Mouse (Mus musculus): ENCODE results near the gene Srd5a3. TPM values are rescaled to one million over a fixed set of nuclear protein-coding genes. Genes with fewer than 3 reads are reported as not detected.
A peak's percentile ranks its signal among the peaks of the same experiment; 100 is the strongest.

Srd5a3 gene
- polyA plus RNA-seq, 1 experiment from 2014 or later, result 31.0 TPM

DNA sequence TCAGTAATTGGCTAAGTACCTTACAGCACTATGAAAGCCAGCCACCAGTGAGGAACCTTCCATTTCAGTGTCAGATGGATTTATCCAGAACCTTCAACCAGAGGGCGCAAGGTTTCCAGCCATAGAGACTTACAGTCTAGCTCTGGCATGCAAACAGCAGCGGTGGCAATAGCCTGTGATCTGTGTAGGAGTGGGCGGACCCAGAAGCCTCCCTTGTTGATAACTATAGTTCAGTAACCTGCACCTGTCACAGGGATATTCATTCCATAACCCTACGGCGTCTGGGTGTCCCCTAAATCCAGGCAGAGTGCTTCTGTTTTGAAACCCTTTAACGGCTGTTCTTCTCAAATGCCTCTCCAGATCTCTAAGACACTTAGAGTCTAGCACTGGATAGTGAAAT lies 19.5 kb downstream of the Srd5a3 start:
- no peak for DNase-seq (ENCODE audit: low spot score)
- WGBS, result 65% methylated on average over 6 of the region's 6 CpGs
- Histone ChIP-seq H3K36me3 (peaks cover 19% of the 10 kb centered on the region), H3K4me1 (peaks cover 3% of the 10 kb centered on the region), H3K27ac (no peak overlapping the region), H3K9me3 (no peaks in the 10 kb centered on the region; the same call in 1 of the 2 replicates), H3K4me3 (no peak overlapping the region), H3K27me3 (ENCODE audit: insufficient read depth, poor library complexity, severe bottlenecking) (no peaks in the 10 kb centered on the region)

DNA sequence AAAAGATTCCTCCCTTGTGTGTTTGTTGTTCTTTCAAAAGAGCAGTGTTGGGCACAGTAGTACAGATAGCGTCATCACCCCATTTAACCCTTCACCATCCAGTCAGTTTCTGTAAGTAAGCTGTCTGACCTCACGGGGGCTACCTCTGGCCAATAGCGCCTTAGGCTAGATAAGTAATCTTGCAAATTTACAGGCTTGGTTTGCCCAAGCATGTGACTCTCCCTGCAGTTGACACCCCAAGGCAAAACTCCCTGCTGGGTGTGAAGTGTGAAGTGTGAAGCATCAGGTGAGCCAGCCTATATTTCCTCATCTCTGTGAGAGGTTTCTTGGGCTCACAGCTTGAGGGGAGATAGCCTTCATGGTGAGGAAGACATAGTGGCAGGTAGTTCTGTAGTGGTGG lies 20.0 kb downstream of the Srd5a3 start:
- no peak overlapping the region for H3K27ac ChIP-seq
- no peaks in the 10 kb centered on the region; the same call in 1 of the 2 replicates for H3K4me1 ChIP-seq
- H3K4me3 ChIP-seq, result no peak overlapping the region
- peak; percentile 71 for DNase-seq (ENCODE audit: low spot score)
- WGBS, result 32% methylated on average over 3 of the region's 3 CpGs
- peaks cover 16% of the 10 kb centered on the region for H3K36me3 ChIP-seq
- no peaks in the 10 kb centered on the region; the same call in 1 of the 2 replicates for H3K9me3 ChIP-seq
- H3K27me3 ChIP-seq (ENCODE audit: insufficient read depth, poor library complexity, severe bottlenecking), result no peaks in the 10 kb centered on the region

DNA sequence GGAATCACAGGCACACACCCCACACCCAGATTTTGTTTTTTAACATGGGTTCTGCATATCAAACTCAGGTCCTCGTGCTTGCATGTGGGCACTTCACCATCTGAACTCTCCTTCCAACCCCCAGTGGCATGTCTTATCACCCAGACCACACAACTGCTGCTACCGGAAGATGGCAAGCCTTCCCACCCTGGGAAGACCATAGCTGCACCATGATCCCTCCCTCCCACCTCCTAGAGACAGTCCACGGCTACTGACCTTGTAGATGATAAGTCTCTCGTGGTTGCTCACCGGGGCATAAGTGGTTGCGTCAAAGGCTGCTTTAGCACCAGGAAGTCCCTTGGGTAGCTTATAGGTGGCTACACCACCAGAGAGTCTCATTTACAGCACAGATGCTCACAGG lies 21.4 kb downstream of the Srd5a3 start:
- H3K36me3 ChIP-seq, result peaks cover 9% of the 10 kb centered on the region
- H3K27ac ChIP-seq, result no peak overlapping the region
- WGBS, result 71% methylated on average over 6 of the region's 6 CpGs
- DNase-seq (ENCODE audit: low spot score), result peak; percentile 25
- no peaks in the 10 kb centered on the region; the same call in 1 of the 2 replicates for H3K4me1 ChIP-seq
- H3K27me3 ChIP-seq (ENCODE audit: insufficient read depth, poor library complexity, severe bottlenecking), result no peaks in the 10 kb centered on the region
- H3K9me3 ChIP-seq, result no peaks in the 10 kb centered on the region; the same call in 1 of the 2 replicates
- H3K4me3 ChIP-seq, result no peak overlapping the region

DNA sequence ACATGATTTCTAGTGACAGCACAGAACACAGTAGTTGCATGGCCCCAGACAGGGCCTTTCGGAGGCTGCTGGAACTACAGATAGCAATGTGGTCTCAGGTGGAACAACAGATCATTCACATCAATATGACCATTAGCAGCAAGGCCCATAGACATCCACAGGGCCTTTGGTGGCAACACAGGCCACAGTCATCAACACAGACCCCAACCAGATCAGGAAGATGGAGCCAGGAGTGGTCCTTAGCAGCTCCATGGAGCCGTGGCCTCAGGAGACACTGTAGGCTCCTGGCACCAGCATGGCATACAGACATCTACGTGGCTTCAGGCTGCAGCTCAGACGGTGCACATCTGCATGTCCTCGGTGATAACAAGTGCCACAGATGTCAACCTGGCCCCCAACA lies 22.9 kb downstream of the Srd5a3 start:
- no peak overlapping the region for H3K27ac ChIP-seq
- WGBS, result 81% methylated on average over 5 of the region's 5 CpGs
- peak; percentile 51 for DNase-seq (ENCODE audit: low spot score)

DNA sequence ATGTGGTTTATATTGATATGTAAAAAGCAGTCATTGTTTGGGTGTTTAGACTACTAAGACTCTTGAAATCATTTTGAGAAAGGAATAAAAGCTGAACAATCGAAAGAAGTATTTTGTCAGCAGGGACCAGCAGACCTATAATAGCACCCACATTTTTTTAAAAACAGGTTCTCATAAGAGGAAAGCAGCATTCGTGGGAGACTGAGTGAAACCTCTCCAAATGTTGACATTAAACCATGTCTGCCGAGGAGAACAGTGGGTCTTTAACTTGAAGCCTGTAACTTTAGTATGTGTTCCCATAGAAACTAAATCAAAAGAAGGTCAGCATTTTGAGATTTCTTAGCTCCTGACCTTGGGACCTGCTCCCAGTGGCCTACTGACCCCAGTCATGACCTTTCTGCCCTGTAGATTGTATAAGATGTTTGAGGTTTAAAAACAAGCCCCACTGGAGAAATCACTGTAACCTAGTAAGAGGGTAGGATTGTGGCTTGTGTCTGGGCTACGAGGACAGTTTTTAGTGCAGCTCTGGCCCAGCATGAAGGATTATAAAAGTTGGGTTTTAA lies 23.8 kb downstream of the Srd5a3 start:
- Histone ChIP-seq H3K9me3 (no peaks in the 10 kb centered on the region; the same call in 1 of the 2 replicates), H3K27ac (no peak overlapping the region), H3K4me3 (no peak overlapping the region), H3K36me3 (no peaks in the 10 kb centered on the region), H3K4me1 (no peaks in the 10 kb centered on the region; the same call in 1 of the 2 replicates), H3K27me3 (ENCODE audit: insufficient read depth, poor library complexity, severe bottlenecking) (no peaks in the 10 kb centered on the region)
- 75% methylated on average over 4 of the region's 4 CpGs for WGBS
- no peak for DNase-seq (ENCODE audit: low spot score)

More for the DNA sequence above, 22.9 kb downstream of the Srd5a3 start:
- H3K36me3 ChIP-seq, result 0 out of 2 replicates have a peak, but pooled peaks cover 5% of the 10 kb centered on the region
- H3K27me3 ChIP-seq (ENCODE audit: insufficient read depth, poor library complexity, severe bottlenecking), result no peaks in the 10 kb centered on the region
- H3K9me3 ChIP-seq, result no peaks in the 10 kb centered on the region; the same call in 1 of the 2 replicates
- H3K4me1 ChIP-seq, result no peaks in the 10 kb centered on the region; the same call in 1 of the 2 replicates
- no peak overlapping the region for H3K4me3 ChIP-seq

DNA sequence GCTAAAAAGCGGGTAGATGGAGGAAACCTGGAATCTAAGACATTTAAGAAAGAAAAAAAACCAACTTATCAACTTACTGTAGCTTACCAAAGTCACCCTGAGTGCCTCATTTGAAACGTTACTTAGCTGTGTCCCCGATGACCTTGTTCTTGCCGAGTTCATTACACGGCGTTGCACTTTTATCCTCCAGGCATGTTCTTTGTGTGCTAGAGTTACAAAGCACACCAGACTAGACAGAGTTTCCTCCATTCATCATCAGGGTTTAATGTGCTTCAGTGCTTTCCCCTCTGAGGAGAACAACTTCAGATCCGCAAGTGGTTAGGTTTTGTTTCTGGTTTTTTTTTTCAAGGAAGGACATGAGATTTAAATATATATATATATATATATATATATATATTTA lies 24.8 kb downstream of the Srd5a3 start:
- 74% methylated on average over 7 of the region's 7 CpGs for WGBS
- Histone ChIP-seq H3K4me3 (no peak overlapping the region), H3K27ac (no peak overlapping the region), H3K27me3 (ENCODE audit: insufficient read depth, poor library complexity, severe bottlenecking) (no peaks in the 10 kb centered on the region), H3K9me3 (no peaks in the 10 kb centered on the region), H3K36me3 (no peaks in the 10 kb centered on the region), H3K4me1 (no peaks in the 10 kb centered on the region; the same call in 1 of the 2 replicates)
- no peak for DNase-seq (ENCODE audit: low spot score)

DNA sequence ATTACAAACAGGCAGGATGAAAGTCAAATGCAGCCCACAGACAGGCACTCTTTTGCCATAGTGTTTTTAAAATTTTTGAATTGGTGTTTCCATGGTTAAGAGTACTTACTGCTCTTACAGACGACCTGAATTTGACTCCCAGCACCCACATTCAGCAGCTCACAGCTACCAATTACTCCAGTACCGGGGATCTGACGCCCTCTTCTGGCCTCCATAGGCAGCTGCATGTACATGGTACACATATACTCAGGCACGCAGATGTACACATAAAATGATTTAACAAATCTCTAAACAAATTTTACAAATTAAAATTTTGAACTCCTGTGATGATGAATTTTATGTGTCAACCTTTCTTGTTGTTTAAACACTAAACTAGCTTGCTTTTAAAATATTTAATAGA lies 30.5 kb downstream of the Srd5a3 start:
- DNase-seq (ENCODE audit: low spot score), result no peak
- H3K4me3 ChIP-seq, result no peak overlapping the region
- H3K9me3 ChIP-seq, result no peaks in the 10 kb centered on the region
- no peak overlapping the region for H3K27ac ChIP-seq
- no peaks in the 10 kb centered on the region for H3K27me3 ChIP-seq (ENCODE audit: insufficient read depth, poor library complexity, severe bottlenecking)
- WGBS, result 74% methylated on average over 4 of the region's 4 CpGs
- H3K36me3 ChIP-seq, result no peaks in the 10 kb centered on the region
- no peaks in the 10 kb centered on the region for H3K4me1 ChIP-seq

DNA sequence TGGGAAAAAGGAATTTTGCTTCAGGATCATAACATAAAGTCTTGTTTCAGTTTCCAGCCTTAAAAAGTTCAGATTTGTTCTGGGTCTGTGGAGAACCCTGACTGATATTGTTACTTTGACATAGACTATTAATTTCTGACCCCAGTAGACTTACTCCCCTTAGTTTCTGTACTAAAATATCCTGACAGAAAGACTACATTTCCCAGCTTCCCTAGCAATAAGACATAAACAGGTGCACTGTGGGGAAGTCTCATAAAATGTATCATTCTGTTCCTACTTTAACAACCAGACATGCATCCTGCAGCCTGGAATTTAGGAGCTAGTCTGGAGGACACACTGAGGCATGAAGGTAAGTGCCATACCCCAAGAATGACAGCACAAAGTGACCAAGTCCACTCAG lies 31.0 kb downstream of the Srd5a3 start:
- Histone ChIP-seq H3K9me3 (no peaks in the 10 kb centered on the region), H3K4me1 (no peaks in the 10 kb centered on the region), H3K4me3 (no peak overlapping the region), H3K27ac (no peak overlapping the region), H3K36me3 (no peaks in the 10 kb centered on the region), H3K27me3 (ENCODE audit: insufficient read depth, poor library complexity, severe bottlenecking) (no peaks in the 10 kb centered on the region)
- DNase-seq (ENCODE audit: low spot score), result no peak

DNA sequence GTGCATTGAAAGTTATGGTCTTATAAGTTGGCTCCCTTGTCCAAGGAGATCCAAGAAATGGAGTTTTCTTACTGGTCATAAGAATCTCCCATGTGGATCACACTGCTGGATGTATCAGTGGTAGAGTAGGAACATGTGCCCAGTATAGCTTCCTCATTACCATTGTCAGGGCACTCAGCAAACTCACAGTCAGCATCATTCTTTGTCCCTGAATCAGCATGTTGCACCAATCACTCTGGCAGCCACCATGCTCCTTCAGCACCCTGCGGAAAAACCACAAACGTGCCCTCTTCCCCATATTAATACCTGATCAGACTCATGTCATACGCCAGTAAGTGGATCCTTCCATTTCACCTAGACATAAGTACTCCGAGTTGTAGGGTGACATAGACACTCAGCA lies 35.0 kb downstream of the Srd5a3 start:
- Histone ChIP-seq H3K27ac (no peak overlapping the region), H3K9me3 (no peaks in the 10 kb centered on the region), H3K27me3 (ENCODE audit: insufficient read depth, poor library complexity, severe bottlenecking) (no peaks in the 10 kb centered on the region), H3K4me1 (peaks cover 9% of the 10 kb centered on the region; the same call in 1 of the 2 replicates), H3K36me3 (no peaks in the 10 kb centered on the region), H3K4me3 (no peak overlapping the region)
- 88% methylated on average over 4 of the region's 4 CpGs for WGBS
- DNase-seq (ENCODE audit: low spot score), result no peak

DNA sequence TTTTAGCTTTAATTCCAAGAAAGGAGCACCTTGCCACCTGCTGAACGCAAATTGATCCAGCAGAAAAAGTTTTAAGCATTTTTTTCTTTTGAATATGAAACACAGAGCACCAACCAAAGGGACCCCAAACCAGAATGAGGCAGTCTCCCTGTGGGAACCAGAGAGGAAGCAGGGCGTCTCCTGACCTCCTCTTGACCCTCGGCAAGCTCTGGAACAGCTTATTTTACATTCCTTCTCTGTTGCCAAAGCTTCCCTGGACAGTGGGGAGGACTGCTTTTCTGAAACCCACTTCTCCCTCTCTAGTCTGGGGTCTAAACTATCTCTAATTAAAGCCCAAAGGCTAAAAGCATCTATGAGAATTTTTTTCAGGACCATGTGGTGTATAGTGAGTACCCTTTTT lies 36.3 kb downstream of the Srd5a3 start:
- peaks cover 9% of the 10 kb centered on the region; the same call in 1 of the 2 replicates for H3K4me1 ChIP-seq
- no peaks in the 10 kb centered on the region for H3K27me3 ChIP-seq (ENCODE audit: insufficient read depth, poor library complexity, severe bottlenecking)
- 34% methylated on average over 3 of the region's 3 CpGs for WGBS
- H3K36me3 ChIP-seq, result no peaks in the 10 kb centered on the region
- H3K9me3 ChIP-seq, result no peaks in the 10 kb centered on the region
- no peak overlapping the region for H3K4me3 ChIP-seq
- H3K27ac ChIP-seq, result peak overlapping the region; percentile 67
- no peak for DNase-seq (ENCODE audit: low spot score)

DNA sequence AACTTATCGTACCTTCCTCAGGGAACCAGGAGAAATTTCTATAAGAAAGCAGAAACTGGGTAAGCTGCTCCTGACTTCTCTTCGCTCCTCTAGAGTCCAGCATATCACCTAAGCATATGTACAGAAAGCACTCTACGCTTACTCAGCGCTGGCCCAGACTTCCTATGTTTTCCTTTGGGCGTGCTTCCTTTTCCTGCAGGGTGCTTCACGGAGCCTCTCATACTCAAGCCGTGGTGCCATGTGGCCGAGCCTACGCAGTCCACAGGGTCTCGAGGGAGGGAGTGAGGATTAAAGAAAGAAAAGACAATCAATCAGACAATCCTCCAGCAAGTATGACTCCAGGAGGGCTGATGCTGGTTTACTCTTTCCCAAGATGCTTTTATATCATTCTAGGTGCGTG lies 36.8 kb downstream of the Srd5a3 start:
- H3K36me3 ChIP-seq, result no peaks in the 10 kb centered on the region
- no peaks in the 10 kb centered on the region for H3K27me3 ChIP-seq (ENCODE audit: insufficient read depth, poor library complexity, severe bottlenecking)
- peak overlapping the region; percentile 67 for H3K27ac ChIP-seq
- H3K9me3 ChIP-seq, result no peaks in the 10 kb centered on the region
- H3K4me3 ChIP-seq, result no peak overlapping the region
- 65% methylated on average over 11 of the region's 11 CpGs for WGBS
- H3K4me1 ChIP-seq, result peaks cover 9% of the 10 kb centered on the region; the same call in 1 of the 2 replicates
- no peak for DNase-seq (ENCODE audit: low spot score)

DNA sequence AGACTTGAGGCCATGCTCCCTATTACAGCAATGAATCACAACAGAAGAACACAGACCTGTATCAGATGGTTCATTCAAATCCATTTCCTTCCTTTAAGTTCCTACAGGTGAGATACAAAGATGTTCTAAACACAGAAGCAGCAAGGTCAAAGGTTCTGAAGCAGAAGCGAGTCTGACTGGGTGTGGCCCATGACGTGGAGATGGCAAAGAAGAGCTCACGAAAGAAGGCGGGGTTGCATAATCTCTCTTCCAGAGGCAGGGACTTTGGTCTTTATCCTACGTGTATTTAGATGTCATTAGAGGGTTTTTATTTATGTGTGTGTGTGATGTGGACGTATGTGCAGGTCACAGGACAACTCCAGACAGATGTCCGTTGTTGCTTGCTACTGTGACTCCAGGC lies 37.6 kb downstream of the Srd5a3 start:
- WGBS, result 75% methylated on average over 7 of the region's 7 CpGs
- no peaks in the 10 kb centered on the region for H3K9me3 ChIP-seq

DNA sequence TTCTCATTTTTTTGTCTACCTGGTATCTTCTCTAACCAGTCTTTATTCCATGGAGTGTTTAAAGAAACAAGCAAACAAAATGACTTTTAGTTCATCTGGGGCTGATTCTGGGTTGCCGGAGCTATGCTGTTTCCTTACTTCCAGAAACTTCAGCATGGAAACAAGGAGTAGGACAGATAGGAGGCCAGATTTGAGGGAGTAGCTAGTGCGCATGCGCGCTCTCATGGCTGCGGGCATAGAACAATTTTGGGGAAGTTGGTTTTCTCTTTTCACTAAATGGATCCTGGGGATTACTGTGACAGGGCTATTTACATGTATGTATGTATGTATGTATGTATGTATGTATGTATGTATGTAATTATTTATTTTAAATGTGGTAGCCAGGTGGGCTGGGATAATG lies 39.1 kb downstream of the Srd5a3 start:
- Histone ChIP-seq H3K27me3 (ENCODE audit: insufficient read depth, poor library complexity, severe bottlenecking) (no peaks in the 10 kb centered on the region), H3K36me3 (no peaks in the 10 kb centered on the region), H3K4me3 (no peak overlapping the region), H3K4me1 (peaks cover 21% of the 10 kb centered on the region), H3K9me3 (no peaks in the 10 kb centered on the region), H3K27ac (no peak overlapping the region)
- WGBS, result 96% methylated on average over 5 of the region's 5 CpGs
- no peak for DNase-seq (ENCODE audit: low spot score)

More for the DNA sequence above, 37.6 kb downstream of the Srd5a3 start:
- Histone ChIP-seq H3K4me3 (no peak overlapping the region), H3K4me1 (peaks cover 15% of the 10 kb centered on the region), H3K27ac (no peak overlapping the region), H3K36me3 (no peaks in the 10 kb centered on the region), H3K27me3 (ENCODE audit: insufficient read depth, poor library complexity, severe bottlenecking) (no peaks in the 10 kb centered on the region)
- DNase-seq (ENCODE audit: low spot score), result no peak

DNA sequence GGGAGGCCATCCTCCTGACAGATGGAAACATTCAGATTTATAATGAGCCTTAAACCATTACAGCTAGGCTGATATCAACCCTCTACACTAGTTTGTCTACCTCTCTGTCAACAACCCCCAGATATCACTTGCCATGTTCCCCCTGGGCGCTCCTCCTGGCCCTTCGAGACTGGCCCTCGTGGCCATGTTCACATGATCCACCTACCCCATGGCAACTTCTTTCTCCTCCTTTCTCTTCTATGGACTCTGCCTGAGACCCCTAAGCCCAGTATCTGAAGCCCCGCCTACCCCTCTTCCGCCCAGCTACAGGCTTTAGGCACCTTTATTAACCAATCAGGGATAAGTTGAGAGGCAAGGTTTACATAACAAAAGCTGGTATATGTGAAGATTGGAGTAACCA lies 39.7 kb downstream of the Srd5a3 start:
- Histone ChIP-seq H3K36me3 (no peaks in the 10 kb centered on the region), H3K27me3 (ENCODE audit: insufficient read depth, poor library complexity, severe bottlenecking) (no peaks in the 10 kb centered on the region), H3K9me3 (no peaks in the 10 kb centered on the region), H3K4me1 (peaks cover 21% of the 10 kb centered on the region), H3K27ac (no peak overlapping the region), H3K4me3 (no peak overlapping the region)
- 75% methylated on average over 5 of the region's 5 CpGs for WGBS
- DNase-seq (ENCODE audit: low spot score), result no peak

Data from heart, embryonic 10.5 days (tissue).